Mouse (Mus musculus): Measurements from ENCODE around the gene Ttll1.
"Not testable (repeated sequence)": the region's sequence is repeated elsewhere in the genome, so short reads cannot be mapped to it uniquely, and the experiment has no call there.

The Ttll1 gene

GRCm38 (mm10) chr15:83483482-83483881 lies 27.2 kb downstream of the Ttll1 start:
- DNase-seq (ENCODE audit: low spot score in 2 of 2): peak in 1 of 2 experiments; percentile 43

- no peak for DNase-seq (ENCODE audit: low spot score in 2 of 2)
Measured at GRCm38 (mm10) chr15:83482645-83483224, 28.0 kb downstream of the Ttll1 start.

GRCm38 (mm10) chr15:83481236-83481780 lies 29.4 kb downstream of the Ttll1 start:
- DNase-seq (ENCODE audit: low spot score in 2 of 2): no peak

GRCm38 (mm10) chr15:83479818-83480217 lies 30.9 kb downstream of the Ttll1 start:
- no peak for DNase-seq (ENCODE audit: low spot score in 2 of 2)

- no peak for DNase-seq (ENCODE audit: low spot score in 2 of 2)
Measured at GRCm38 (mm10) chr15:83478096-83478495, 32.6 kb downstream of the Ttll1 start.

GRCm38 (mm10) chr15:83476593-83477273 lies 34.0 kb downstream of the Ttll1 start:
- no peak for DNase-seq (ENCODE audit: low spot score in 2 of 2)

GRCm38 (mm10) chr15:83474466-83474836 lies 36.2 kb downstream of the Ttll1 start:
- DNase-seq (ENCODE audit: low spot score in 2 of 2): peak in 1 of 2 experiments; percentile 28

GRCm38 (mm10) chr15:83473832-83474465 lies 36.7 kb downstream of the Ttll1 start:
- peak; percentile 48 to 57 for DNase-seq (ENCODE audit: low spot score in 2 of 2)

GRCm38 (mm10) chr15:83473251-83473650 lies 37.4 kb downstream of the Ttll1 start:
- DNase-seq (ENCODE audit: low spot score in 2 of 2): no peak

- DNase-seq (ENCODE audit: low spot score in 2 of 2): no peak
Measured at GRCm38 (mm10) chr15:83471476-83471875, 39.2 kb downstream of the Ttll1 start.

GRCm38 (mm10) chr15:83470443-83470842 lies 40.2 kb downstream of the Ttll1 start:
- DNase-seq (ENCODE audit: low spot score in 2 of 2): no peak

GRCm38 (mm10) chr15:83469279-83469821 lies 41.3 kb downstream of the Ttll1 start:
- DNase-seq (ENCODE audit: low spot score in 2 of 2): no peak

GRCm38 (mm10) chr15:83467232-83467966 lies 43.3 kb downstream of the Ttll1 start:
- no peak for DNase-seq (ENCODE audit: low spot score in 2 of 2)

- no peak for DNase-seq (ENCODE audit: low spot score in 2 of 2)
Measured at GRCm38 (mm10) chr15:83466331-83466730, 44.4 kb downstream of the Ttll1 start.

GRCm38 (mm10) chr15:83464905-83465650 lies 45.6 kb downstream of the Ttll1 start:
- peak in 1 of 2 experiments; percentile 14 for DNase-seq (ENCODE audit: low spot score in 2 of 2)

- DNase-seq (ENCODE audit: low spot score in 2 of 2): peak; percentile 98
Measured at GRCm38 (mm10) chr15:83464083-83464904, 46.4 kb downstream of the Ttll1 start, which contains the start of gene Pacsin2. TSS of gene Pacsin2 (minus strand) at chr15:83464606.

GRCm38 (mm10) chr15:83463369-83464082 lies 47.2 kb downstream of the Ttll1 start:
- no peak for DNase-seq (ENCODE audit: low spot score in 2 of 2)

- not testable (repeated sequence) for DNase-seq (ENCODE audit: low spot score in 2 of 2)
Measured at GRCm38 (mm10) chr15:83462349-83462748, 48.3 kb downstream of the Ttll1 start.

GRCm38 (mm10) chr15:83460891-83461290 lies 49.8 kb downstream of the Ttll1 start:
- no peak for DNase-seq (ENCODE audit: low spot score in 2 of 2)
